Comparison of ENCODE assay signal across 10 mouse cellular contexts in the genomic region with DNA sequence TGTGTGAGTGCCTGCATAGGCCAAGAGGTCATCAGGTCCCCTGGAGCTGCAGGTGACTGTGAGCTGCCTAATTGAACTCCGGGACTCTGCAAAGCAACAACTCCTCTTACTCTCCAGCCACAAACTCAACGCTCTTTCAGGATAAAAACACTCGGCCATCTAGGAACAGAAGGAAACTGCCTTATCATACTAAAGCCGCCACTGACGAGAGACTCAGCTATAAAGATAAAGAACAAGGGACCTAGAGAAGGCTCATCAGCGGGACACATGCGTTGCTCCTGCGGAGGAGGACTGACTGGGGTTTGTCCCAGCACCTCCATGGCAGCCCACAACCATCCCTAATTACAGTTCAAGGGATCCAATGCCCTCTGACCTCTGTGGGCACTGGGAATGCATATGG.
"Had no signal": no experiment of that assay in that cellular context is flagged by ENCODE, and none has a peak within 500 bp of the region (broad histone marks: within the 10 kb centered on the region; RNA-seq: fewer than 3 reads in every experiment).

No protein-coding gene starts in this region.

- H3K4me3 ChIP-seq: intestine, embryonic 15.5 days; limb, embryonic 15.5 days; midbrain, embryonic 13.5 days had no signal

- H3K27ac ChIP-seq: intestine, embryonic 15.5 days; limb, embryonic 15.5 days; macrophage; midbrain, embryonic 13.5 days; stomach, postnatal 0 days had no signal

- H3K4me1 ChIP-seq: intestine, embryonic 15.5 days; limb, embryonic 15.5 days; midbrain, embryonic 13.5 days had no signal

- H3K9ac ChIP-seq: intestine, embryonic 15.5 days; limb, embryonic 15.5 days; lung, embryonic 14.5 days; midbrain, embryonic 13.5 days had no signal

- H3K27me3 ChIP-seq: intestine, embryonic 15.5 days; limb, embryonic 15.5 days; midbrain, embryonic 13.5 days had no signal

- H3K36me3 ChIP-seq: intestine, embryonic 15.5 days had no signal

- H3K4me2 ChIP-seq: intestine, embryonic 15.5 days; limb, embryonic 15.5 days; lung, embryonic 14.5 days; midbrain, embryonic 13.5 days had no signal

- H3K9me3 ChIP-seq: intestine, embryonic 15.5 days; limb, embryonic 15.5 days; midbrain, embryonic 13.5 days had no signal

- DNase-seq: kidney, adult 18-20 months; kidney, postnatal 10 days; lung, embryonic 14.5 days; lung, postnatal 14 days; right cerebral cortex, postnatal 14 days had no signal

- ATAC-seq: intestine, embryonic 15.5 days; midbrain, embryonic 13.5 days had no signal
